Mouse (Mus musculus) cerebellum, adult 11-12 months (tissue): ENCODE data around the gene Tspan31.
"Not testable (repeated sequence)": the region's sequence is repeated elsewhere in the genome, so short reads cannot be mapped to it uniquely, and the experiment has no call there.

Source experiments
- DNase-seq: peaks from one replicate; pipeline ENCODE4 v3.0.0; 2022

Tspan31 gene

GRCm38 (mm10) chr10:127083292-127083914 lies 13.3 kb upstream of the Tspan31 start:
- no peak for DNase-seq

- DNase-seq = no peak
Observed at GRCm38 (mm10) chr10:127081996-127082620, 12.0 kb upstream of the Tspan31 start.

GRCm38 (mm10) chr10:127080901-127081780 lies 11.1 kb upstream of the Tspan31 start:
- DNase-seq = peak; percentile 78

GRCm38 (mm10) chr10:127079665-127080391 lies 9.8 kb upstream of the Tspan31 start:
- DNase-seq = peak; percentile 80

- peak; percentile 72 for DNase-seq
Observed at GRCm38 (mm10) chr10:127078677-127079575, 8.9 kb upstream of the Tspan31 start.

GRCm38 (mm10) chr10:127078001-127078676 lies 8.1 kb upstream of the Tspan31 start:
- DNase-seq = peak; percentile 65

- no peak for DNase-seq
Observed at GRCm38 (mm10) chr10:127077515-127077914, 7.5 kb upstream of the Tspan31 start.

- DNase-seq = no peak
Observed at GRCm38 (mm10) chr10:127076082-127076481, 6.0 kb upstream of the Tspan31 start.

- no peak for DNase-seq
Observed at GRCm38 (mm10) chr10:127075651-127076050, 5.6 kb upstream of the Tspan31 start.

- no peak for DNase-seq
Observed at GRCm38 (mm10) chr10:127075080-127075479, 5.0 kb upstream of the Tspan31 start, which contains the start of gene Agap2. Gene Agap2 (plus strand): TSS chr10:127075284.

GRCm38 (mm10) chr10:127073981-127074380 lies 3.9 kb upstream of the Tspan31 start:
- DNase-seq = no peak

- not testable (repeated sequence) for DNase-seq
Observed at GRCm38 (mm10) chr10:127072969-127073368, 2.9 kb upstream of the Tspan31 start.

GRCm38 (mm10) chr10:127072270-127072669 lies 2.2 kb upstream of the Tspan31 start:
- not testable (repeated sequence) for DNase-seq

GRCm38 (mm10) chr10:127071203-127071602 lies 1.1 kb upstream of the Tspan31 start:
- peak; percentile 39 for DNase-seq

GRCm38 (mm10) chr10:127069281-127070189 lies 529 bp downstream of the Tspan31 start:
- DNase-seq = peak; percentile 37

- DNase-seq = no peak
Observed at GRCm38 (mm10) chr10:127068360-127069038, 1.6 kb downstream of the Tspan31 start.

- DNase-seq = peak; percentile 47
Observed at GRCm38 (mm10) chr10:127066519-127067018, 3.5 kb downstream of the Tspan31 start.

- peak; percentile 57 for DNase-seq
Observed at GRCm38 (mm10) chr10:127065981-127066380, 4.1 kb downstream of the Tspan31 start.
